Mouse (Mus musculus): ENCODE results near the gene Ss18l1.

DNA sequence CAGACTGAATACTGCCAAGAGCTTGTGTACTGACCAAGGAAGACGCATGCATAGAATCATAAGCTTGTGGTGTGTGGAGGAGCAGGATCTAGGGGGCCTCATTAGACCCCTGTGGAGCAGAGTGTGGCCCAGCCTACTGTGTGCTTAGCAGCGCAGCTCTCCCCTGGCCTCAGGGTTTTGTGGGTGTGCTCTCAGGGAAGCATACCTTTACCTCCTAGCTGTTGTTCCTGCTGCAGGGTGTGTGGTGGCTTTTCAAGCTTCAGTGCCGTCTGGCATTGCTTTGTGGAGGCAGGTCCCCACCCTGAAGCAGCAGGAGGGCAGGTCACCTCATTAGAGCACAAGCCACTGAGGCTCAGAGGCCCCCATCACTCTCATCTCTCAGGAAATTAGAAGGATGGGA is 35.3 kb downstream of the Ss18l1 start:
- no peak for TF ChIP-seq GATA1 (IDR thresholded peaks at IDR 0.05; ENCODE audit: borderline replicate concordance, low read length)
- TF ChIP-seq CTCF (IDR thresholded peaks at IDR 0.05; ENCODE audit: low read depth, low read length): no peak
